Mouse (Mus musculus): Measurements from ENCODE around the gene Ccr7. TPM values are rescaled to one million over a fixed set of nuclear protein-coding genes. Genes with fewer than 3 reads are reported as not detected.

Ccr7 gene
- 0.12 TPM for polyA plus RNA-seq (2021)

- H3K27me3 ChIP-seq: peaks cover 44% of the 10 kb centered on the region
- ATAC-seq (no peak), DNase-seq (ENCODE audit: low read depth, low spot score) (no peak)
- in situ Hi-C loops (cut with MboI; ENCODE audit: low pct_unique_long_range_greater_than_20kb): no loop called here
- POLR2A ChIA-PET: interaction anchor here (0.6 kb wide), 1 partner anchor 99 kb away, joined by 4 read pairs; no protein-coding TSS in a partner anchor
- no peak for TF ChIP-seq CTCF (IDR thresholded peaks at IDR 0.05)
- CTCF ChIA-PET: interaction anchor here (1.0 kb wide), 1 partner anchor 12 kb away, joined by 3 read pairs; no protein-coding TSS in a partner anchor
Measured at GRCm38 (mm10) chr11:99154987-99155641, at the start of gene Ccr7. TSS of gene Ccr7 (minus strand) at chr11:99155077.

DNA sequence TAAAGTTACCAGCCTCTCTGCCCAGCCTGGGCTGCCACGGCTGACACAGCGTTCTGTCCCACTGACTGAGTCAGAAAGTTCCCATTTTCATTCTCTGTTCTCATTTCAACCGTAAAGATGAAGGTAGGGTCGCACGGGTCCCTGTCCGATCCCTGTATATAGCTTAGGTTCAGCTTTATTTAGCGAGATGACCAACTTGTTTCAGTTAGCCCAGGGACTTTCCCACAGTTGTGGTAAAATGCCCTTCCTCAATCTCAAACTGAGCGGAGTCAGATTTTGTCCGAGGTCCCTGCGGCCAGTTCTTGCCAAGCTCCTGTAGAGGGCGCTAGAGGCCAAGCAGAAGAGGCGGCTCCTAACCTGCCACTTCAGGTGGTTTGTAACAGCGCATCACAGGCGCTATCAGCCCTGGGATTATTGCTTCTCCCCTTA, 34.3 kb upstream of the Ccr7 start:
- H3K27me3 ChIP-seq: peaks cover 45% of the 10 kb centered on the region
- ChIA-PET POLR2A (no interaction called here), CTCF (interaction anchor here (1.5 to 2.1 kb wide), 2 partner anchors 104 to 106 kb away, joined by 5 to 8 read pairs; no protein-coding TSS in a partner anchor)
- TF ChIP-seq CTCF (IDR thresholded peaks at IDR 0.05): peak; percentile 85
- DNase-seq (ENCODE audit: low read depth, low spot score) (no peak), ATAC-seq (peak; percentile 71)
- in situ Hi-C loops (cut with MboI; ENCODE audit: low pct_unique_long_range_greater_than_20kb): no loop called here

GRCm38 (mm10) chr11:99187348-99187747, 32.5 kb upstream of the Ccr7 start:
- CTCF ChIA-PET: interaction anchor here (2.1 kb wide), 1 partner anchor 108 kb away, joined by 8 read pairs; no protein-coding TSS in a partner anchor
- TF ChIP-seq CTCF (IDR thresholded peaks at IDR 0.05): no peak
- POLR2A ChIA-PET: no interaction called here
- no peak for ATAC-seq
- no peak for DNase-seq (ENCODE audit: low read depth, low spot score)
- peaks cover 48% of the 10 kb centered on the region for H3K27me3 ChIP-seq
- in situ Hi-C loops (cut with MboI; ENCODE audit: low pct_unique_long_range_greater_than_20kb): no loop called here

DNA sequence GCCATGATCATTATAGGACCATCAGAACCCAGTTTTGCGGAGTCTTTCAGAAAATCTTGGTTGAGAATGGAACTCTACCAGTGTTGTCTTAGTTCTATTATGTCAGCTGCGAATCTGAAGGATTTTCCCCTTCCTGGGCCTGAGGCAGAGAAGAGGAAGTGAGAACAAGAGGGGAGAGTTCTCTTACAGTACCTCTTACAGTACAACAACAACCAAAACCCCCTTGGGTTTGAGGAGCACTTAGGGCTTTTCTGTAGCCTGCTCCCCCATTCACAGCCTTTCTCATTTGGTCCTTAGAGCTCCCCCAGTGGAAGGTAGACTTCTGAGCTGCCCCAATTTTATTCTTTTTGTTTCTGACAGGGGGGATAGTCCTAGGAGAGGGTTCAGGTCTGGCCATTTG, 32.0 kb upstream of the Ccr7 start:
- no peak for DNase-seq (ENCODE audit: low read depth, low spot score)
- TF ChIP-seq CTCF (IDR thresholded peaks at IDR 0.05): peak; percentile 8
- peaks cover 50% of the 10 kb centered on the region for H3K27me3 ChIP-seq
- no peak for ATAC-seq
- ChIA-PET POLR2A (no interaction called here), CTCF (no interaction called here)
- in situ Hi-C loops (cut with MboI; ENCODE audit: low pct_unique_long_range_greater_than_20kb): no loop called here

- DNase-seq (ENCODE audit: low read depth, low spot score): no peak
- in situ Hi-C loops (cut with MboI; ENCODE audit: low pct_unique_long_range_greater_than_20kb): no loop called here
- peaks cover 42% of the 10 kb centered on the region for H3K27me3 ChIP-seq
- no peak for ATAC-seq
- TF ChIP-seq CTCF (IDR thresholded peaks at IDR 0.05): no peak
- ChIA-PET CTCF (no interaction called here), POLR2A (no interaction called here)
Measured at GRCm38 (mm10) chr11:99182575-99182974, 27.7 kb upstream of the Ccr7 start.

- ChIA-PET POLR2A (no interaction called here), CTCF (interaction anchor here (1.4 kb wide), 1 partner anchor 14 kb away, joined by 4 read pairs; no protein-coding TSS in a partner anchor)
- DNase-seq (ENCODE audit: low read depth, low spot score) (no peak), ATAC-seq (no peak)
- peaks cover 26% of the 10 kb centered on the region for H3K27me3 ChIP-seq
- in situ Hi-C loops (cut with MboI; ENCODE audit: low pct_unique_long_range_greater_than_20kb): no loop called here
- TF ChIP-seq CTCF (IDR thresholded peaks at IDR 0.05): no peak
Measured at GRCm38 (mm10) chr11:99180071-99180470, 25.2 kb upstream of the Ccr7 start.

- DNase-seq (ENCODE audit: low read depth, low spot score): no peak
- CTCF ChIA-PET: no interaction called here
- ATAC-seq: no peak
- in situ Hi-C loops (cut with MboI; ENCODE audit: low pct_unique_long_range_greater_than_20kb): no loop called here
- no peak for TF ChIP-seq CTCF (IDR thresholded peaks at IDR 0.05)
- peaks cover 22% of the 10 kb centered on the region for H3K27me3 ChIP-seq
- POLR2A ChIA-PET: no interaction called here
Measured at GRCm38 (mm10) chr11:99177925-99178198, 23.0 kb upstream of the Ccr7 start.

- no peak for DNase-seq (ENCODE audit: low read depth, low spot score)
- TF ChIP-seq CTCF (IDR thresholded peaks at IDR 0.05): no peak
- in situ Hi-C loops (cut with MboI; ENCODE audit: low pct_unique_long_range_greater_than_20kb): no loop called here
- CTCF ChIA-PET: no interaction called here
- ATAC-seq: no peak
- H3K27me3 ChIP-seq: peaks cover 16% of the 10 kb centered on the region
- POLR2A ChIA-PET: no interaction called here
Measured at GRCm38 (mm10) chr11:99177054-99177924, 22.4 kb upstream of the Ccr7 start.

DNA sequence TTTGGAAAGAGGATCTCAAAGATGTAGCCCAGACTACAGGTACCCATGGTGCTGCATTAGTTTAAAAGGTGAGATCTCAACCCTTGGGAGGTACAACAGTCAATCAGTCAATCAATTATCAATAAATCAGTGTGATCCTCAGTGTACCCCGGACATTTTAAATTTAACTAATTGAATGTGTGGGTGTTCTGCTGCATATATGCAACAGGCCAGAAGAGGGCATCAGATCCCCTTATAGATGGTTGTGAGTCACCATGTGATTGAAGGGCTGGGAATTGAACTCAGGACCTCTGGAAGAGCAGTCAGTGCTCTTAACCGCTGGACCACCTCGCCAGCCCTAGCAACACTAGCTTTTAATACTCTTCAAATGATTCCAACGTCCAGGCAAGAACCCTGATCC, 17.1 kb upstream of the Ccr7 start:
- in situ Hi-C loops (cut with MboI; ENCODE audit: low pct_unique_long_range_greater_than_20kb): no loop called here
- peaks cover 20% of the 10 kb centered on the region for H3K27me3 ChIP-seq
- CTCF ChIA-PET: no interaction called here
- POLR2A ChIA-PET: no interaction called here
- DNase-seq (ENCODE audit: low read depth, low spot score) (no peak), ATAC-seq (no peak)
- peak; percentile 39 for TF ChIP-seq CTCF (IDR thresholded peaks at IDR 0.05)

DNA sequence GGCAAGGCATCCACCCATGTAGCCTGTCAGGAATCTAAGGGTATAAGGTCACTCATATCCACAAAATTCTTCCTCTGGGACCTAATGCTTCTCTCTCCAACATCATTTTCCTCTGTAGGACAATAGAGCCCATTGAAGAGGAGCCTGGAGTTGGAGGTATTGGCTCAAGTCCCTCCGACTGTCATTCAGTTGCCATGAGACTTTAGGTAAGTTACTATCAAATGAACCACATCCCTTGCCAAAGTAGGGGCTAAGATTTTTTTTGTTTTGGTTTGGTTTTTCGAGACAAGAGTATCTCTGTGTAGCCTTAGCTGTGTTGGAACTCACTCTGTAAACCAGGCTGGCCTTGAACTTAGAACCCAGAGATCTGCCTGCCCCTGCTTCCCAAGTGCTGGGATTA, 16.6 kb upstream of the Ccr7 start:
- no peak for TF ChIP-seq CTCF (IDR thresholded peaks at IDR 0.05)
- POLR2A ChIA-PET: no interaction called here
- CTCF ChIA-PET: no interaction called here
- no peak for ATAC-seq
- no peak for DNase-seq (ENCODE audit: low read depth, low spot score)
- H3K27me3 ChIP-seq: peaks cover 20% of the 10 kb centered on the region
- in situ Hi-C loops (cut with MboI; ENCODE audit: low pct_unique_long_range_greater_than_20kb): no loop called here

GRCm38 (mm10) chr11:99170547-99171267, 15.8 kb upstream of the Ccr7 start:
- in situ Hi-C loops (cut with MboI; ENCODE audit: low pct_unique_long_range_greater_than_20kb): no loop called here
- ChIA-PET POLR2A (no interaction called here), CTCF (no interaction called here)
- DNase-seq (ENCODE audit: low read depth, low spot score) (no peak), ATAC-seq (no peak)
- TF ChIP-seq CTCF (IDR thresholded peaks at IDR 0.05): no peak
- peaks cover 20% of the 10 kb centered on the region for H3K27me3 ChIP-seq

Measured in Patski (cell line).